Mouse (Mus musculus) frontal cortex, adult (tissue): Measurements from ENCODE around the gene Ick.

Experiments
- ATAC-seq: cut with Nextera tagmentation; 2 replicates; pipeline ENCODE4 v1.9.2; 2017; ENCODE audit warnings: mild to moderate bottlenecking, moderate library complexity, mixed read lengths; ENCODE audit not compliant: low TSS enrichment

The Ick gene

GRCm38 (mm10) chr9:78191736-78192135 is 82.7 kb downstream of the Ick start:
- ATAC-seq: peak; percentile 45; the same call in 1 of the 2 replicates

- peak; percentile 71 for ATAC-seq
Observed at GRCm38 (mm10) chr9:78193902-78194597, 85.1 kb downstream of the Ick start.

- peak; percentile 64 for ATAC-seq
Observed at GRCm38 (mm10) chr9:78195034-78195433, 86.0 kb downstream of the Ick start.

GRCm38 (mm10) chr9:78197801-78198200 is 88.8 kb downstream of the Ick start:
- no peak for ATAC-seq

- no peak for ATAC-seq
Observed at GRCm38 (mm10) chr9:78204194-78204593, 95.2 kb downstream of the Ick start.

- ATAC-seq: no peak
Observed at GRCm38 (mm10) chr9:78208956-78209355, 100.0 kb downstream of the Ick start.

- ATAC-seq: no peak
Observed at GRCm38 (mm10) chr9:78210079-78210478, 101.1 kb downstream of the Ick start.

GRCm38 (mm10) chr9:78210821-78211220 is 101.8 kb downstream of the Ick start:
- ATAC-seq: no peak

GRCm38 (mm10) chr9:78211521-78211920 is 102.5 kb downstream of the Ick start:
- no peak for ATAC-seq

- ATAC-seq: no peak
Observed at GRCm38 (mm10) chr9:78212341-78213049, 103.5 kb downstream of the Ick start.

GRCm38 (mm10) chr9:78217074-78217473 is 108.1 kb downstream of the Ick start:
- no peak for ATAC-seq
